Mouse (Mus musculus) lung, postnatal 0 days (tissue): Measurements from ENCODE around the gene Matk. TPM values are rescaled to one million over a fixed set of nuclear protein-coding genes. Genes with fewer than 3 reads are reported as not detected.

Experiments used
- ATAC-seq: fragments of 200-750 bp; cut with Nextera tagmentation; 2 replicates; pipeline ENCODE4 v1.8.0; 2017; ENCODE audit warnings: moderate library complexity
- DNase-seq: peaks from one replicate; pipeline ENCODE4 v3.0.0-alpha.2; 2016; ENCODE audit warnings: low spot score
- H3K27ac ChIP-seq: fragments of 300-500 bp; sonication (generic); 2 replicates; pipeline ENCODE4 v1.5.1; 2014; ENCODE audit warnings: antibody characterized with exemption, mild to moderate bottlenecking, low read length, mixed read lengths
- H3K27me3 ChIP-seq: fragments of 300-500 bp; sonication (generic); replicated peaks from 2 replicates; pipeline ENCODE4 v1.6.1; 2014; ENCODE audit warnings: low read length, mixed read lengths; ENCODE audit not compliant: insufficient read depth
- H3K36me3 ChIP-seq: fragments of 300-500 bp; sonication (generic); 2 replicates; pipeline ENCODE4 v1.6.1; 2014; ENCODE audit warnings: low read length, mixed read lengths; ENCODE audit not compliant: insufficient read depth
- H3K4me1 ChIP-seq: fragments of 300-500 bp; sonication (generic); 2 replicates; pipeline ENCODE4 v1.6.1; 2014; ENCODE audit warnings: antibody characterized with exemption, low read depth, low read length, mixed read lengths; ENCODE audit not compliant: insufficient read depth
- H3K4me2 ChIP-seq: fragments of 300-500 bp; sonication (generic); replicated peaks from 2 replicates; pipeline ENCODE4 v1.6.1; 2014; ENCODE audit warnings: low read depth, mild to moderate bottlenecking, low read length, moderate library complexity, mixed read lengths
- H3K4me3 ChIP-seq: fragments of 300-500 bp; sonication (generic); 2 replicates; pipeline ENCODE4 v1.5.1; 2014; ENCODE audit warnings: low read depth, low read length
- H3K9ac ChIP-seq: fragments of 300-500 bp; sonication (generic); replicated peaks from 2 replicates; pipeline ENCODE4 v1.6.1; 2014; ENCODE audit warnings: low read depth, mild to moderate bottlenecking
- H3K9me3 ChIP-seq: fragments of 300-500 bp; sonication (generic); 2 replicates; pipeline ENCODE4 v1.6.1; 2016; ENCODE audit warnings: low read length, mixed read lengths
- CTCF ChIP-seq: IDR thresholded peaks from 2 replicates; pipeline ENCODE4 v1.5.1; 2016; ENCODE audit warnings: antibody characterized with exemption, mild to moderate bottlenecking
- EP300 ChIP-seq: IDR thresholded peaks from 2 replicates; pipeline ENCODE4 v1.6.1; 2016; ENCODE audit warnings: antibody characterized with exemption, mild to moderate bottlenecking, control low read depth
- WGBS: fragments of 180-500 bp; shearing (Covaris S2); extraction: QIAGEN DNeasy Blood & Tissue Kit; methylation state at CpG from one replicate; pipeline ENCODE4 v1.1.7; 2014; 5-methylcytosine and 5-hydroxymethylcytosine counted together
- polyA plus RNA-seq: library from polyadenylated mRNA; unstranded; fragments of >200 nt; fragmentation: Nextera tagmentation; extraction: Ambion mirVana; gene quantifications from 2 replicates; pipeline ENCODE4 v1.2.1, GENCODE M21; 2015

Matk gene
- 1.5 and 1.6 TPM in 2 replicates for polyA plus RNA-seq

DNA sequence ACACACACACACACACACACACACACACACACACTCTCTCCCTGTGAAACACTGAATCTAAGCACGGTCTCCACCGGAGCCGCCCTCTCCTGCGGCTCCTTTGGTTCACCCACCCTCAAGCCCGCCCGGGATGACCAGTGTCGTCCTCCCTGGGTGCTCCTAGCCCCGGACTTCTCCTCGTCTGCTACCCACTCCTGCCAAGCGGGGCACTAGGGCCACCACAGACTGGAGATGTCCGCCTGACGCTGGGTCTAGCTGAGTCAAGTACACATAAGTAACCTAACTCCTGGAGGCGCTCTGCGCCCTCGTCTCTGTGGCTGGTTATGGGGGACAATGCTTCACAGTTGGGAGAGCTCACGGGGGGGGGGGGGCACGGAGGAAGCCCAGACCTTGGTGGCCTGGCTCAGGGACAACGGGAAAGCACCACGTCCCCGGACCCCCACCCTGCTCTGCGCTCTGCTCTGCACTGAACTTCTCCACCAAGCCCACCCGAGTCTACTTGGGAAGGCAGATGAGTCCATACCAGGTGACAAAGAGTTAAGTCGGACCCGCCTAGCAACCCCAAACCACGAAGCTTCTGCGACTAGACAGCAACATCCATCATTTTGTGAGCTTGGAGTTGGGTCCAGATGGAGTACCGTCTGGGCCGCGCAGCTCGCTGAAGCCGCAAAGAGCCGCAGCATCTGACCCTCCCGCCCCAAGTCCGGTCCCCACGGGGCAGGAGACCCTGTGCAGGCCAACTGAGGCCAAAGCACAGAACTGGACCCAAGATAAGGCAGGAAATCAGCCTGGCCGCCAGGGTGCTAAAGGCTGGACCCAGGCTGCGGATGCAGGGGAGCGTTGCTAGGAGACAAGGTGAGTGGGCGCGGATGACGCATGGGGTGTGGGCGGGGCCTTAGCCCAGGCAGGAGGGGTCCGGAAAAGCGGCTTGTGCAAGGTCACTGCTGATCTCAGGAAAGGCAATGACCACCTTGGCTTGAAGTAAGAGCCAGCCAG lies at the start of gene Matk:
Gene Matk (plus strand): TSS at position 512 of the 996 bp plus-strand sequence.
- 12% methylated on average over 42 of the region's 44 CpGs for WGBS
- TF ChIP-seq CTCF: peak; percentile 21; the same call in 1 of the 2 replicates
- TF ChIP-seq EP300: no peak
- Histone ChIP-seq H3K27ac (no peak within 1 kb of the TSS), H3K9me3 (no peaks in the 10 kb centered on the region), H3K4me1 (no peaks in the 10 kb centered on the region; the same call in 1 of the 2 replicates), H3K36me3 (no peaks in the 10 kb centered on the region), H3K4me3 (no peak within 1 kb of the TSS), H3K27me3 (peaks cover 25% of the 10 kb centered on the region), H3K9ac (no peak within 1 kb of the TSS), H3K4me2 (no peak within 1 kb of the TSS)
- DNase-seq (peak; percentile 39), ATAC-seq (0 out of 2 replicates have a peak, but pooled peaks have one; percentile 16)

DNA sequence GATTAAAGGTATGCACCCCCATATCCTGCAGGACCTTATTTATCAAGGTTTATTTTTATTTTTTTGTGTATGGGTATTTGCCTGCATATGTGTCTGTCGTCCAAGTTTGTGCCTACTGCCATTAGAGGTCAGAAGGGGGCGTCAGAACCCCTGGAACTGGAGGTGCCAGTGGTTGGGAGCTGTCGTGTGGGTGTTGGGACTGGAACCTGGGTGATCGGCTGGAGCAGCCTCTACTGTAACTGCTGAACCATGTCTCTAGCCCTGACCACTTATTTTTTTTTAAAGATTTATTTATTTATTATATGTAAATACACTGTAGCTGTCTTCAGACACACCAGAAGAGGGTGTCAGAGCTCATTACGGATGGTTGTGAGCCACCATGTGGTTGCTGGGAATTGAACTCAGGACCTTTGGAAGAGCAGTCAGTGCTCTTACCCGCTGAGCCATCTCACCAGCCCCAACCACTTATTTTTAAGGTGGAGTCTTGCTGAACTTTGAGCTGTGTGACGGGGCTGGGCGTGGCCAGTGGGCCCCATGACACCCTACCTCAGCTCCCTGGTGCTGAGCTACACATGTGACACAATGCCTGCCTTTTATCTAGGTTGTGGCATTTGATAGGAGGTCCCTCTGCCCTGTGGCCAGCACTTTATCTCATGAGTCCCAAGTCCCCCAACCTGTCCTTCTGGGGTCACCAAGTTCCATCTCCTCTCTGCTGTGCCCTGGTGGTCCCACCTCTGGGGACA lies 49.6 kb upstream of the Matk start:
- Histone ChIP-seq H3K36me3 (no peaks in the 10 kb centered on the region), H3K4me1 (no peaks in the 10 kb centered on the region), H3K4me2 (no peak overlapping the region), H3K9me3 (no peaks in the 10 kb centered on the region), H3K9ac (no peak overlapping the region), H3K27ac (no peak overlapping the region), H3K27me3 (no peaks in the 10 kb centered on the region), H3K4me3 (no peak overlapping the region)
- DNase-seq (no peak), ATAC-seq (no peak)
- 58% methylated on average over 8 of the region's 8 CpGs for WGBS
- TF ChIP-seq EP300: no peak
- no peak for TF ChIP-seq CTCF

DNA sequence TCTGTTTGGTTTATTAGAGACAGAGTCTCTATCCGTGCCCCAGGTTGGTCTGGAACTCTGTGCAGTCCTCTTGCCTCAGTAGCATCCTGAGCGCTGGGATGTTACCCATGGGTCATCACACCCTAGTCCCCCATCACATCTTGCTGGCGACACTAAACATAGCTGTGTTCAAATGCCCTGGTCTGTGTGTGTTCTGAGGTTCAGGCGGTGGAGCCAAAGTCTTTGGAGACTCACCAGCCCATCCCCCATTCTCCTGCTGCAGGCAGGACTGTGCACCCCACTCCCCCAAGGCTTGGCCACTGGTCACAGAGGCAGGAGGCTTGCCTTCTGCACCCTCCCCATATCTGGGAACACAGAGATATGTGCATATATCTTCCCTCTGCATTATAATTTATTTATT lies 48.6 kb upstream of the Matk start:
- TF ChIP-seq EP300: no peak
- TF ChIP-seq CTCF: no peak
- Histone ChIP-seq H3K9ac (no peak overlapping the region), H3K9me3 (no peaks in the 10 kb centered on the region), H3K27ac (no peak overlapping the region), H3K4me1 (no peaks in the 10 kb centered on the region), H3K27me3 (no peaks in the 10 kb centered on the region), H3K4me2 (no peak overlapping the region), H3K36me3 (no peaks in the 10 kb centered on the region), H3K4me3 (no peak overlapping the region)
- WGBS: 65% methylated on average over 4 of the region's 4 CpGs
- ATAC-seq (no peak), DNase-seq (no peak)

DNA sequence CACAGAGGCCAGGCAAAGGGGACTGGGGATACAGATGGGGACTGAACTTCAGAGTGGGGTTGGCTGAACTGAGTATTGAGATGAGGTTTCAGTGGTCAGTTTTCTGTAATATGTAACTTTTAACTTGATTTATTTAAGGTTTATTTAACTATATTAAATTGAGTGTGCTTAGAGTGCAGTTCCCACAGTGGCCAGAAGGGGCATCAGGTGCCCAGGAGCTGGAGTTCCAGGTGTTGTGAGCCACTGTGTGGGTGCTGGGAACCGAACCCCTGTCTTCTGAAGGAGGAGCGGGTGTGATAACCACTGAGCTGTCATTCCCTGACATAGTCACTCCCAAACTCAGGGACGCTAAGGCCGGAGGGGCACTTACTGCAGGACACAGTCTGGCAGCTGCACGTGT lies 42.6 kb upstream of the Matk start:
- H3K4me2 ChIP-seq: no peak overlapping the region
- no peak for ATAC-seq
- TF ChIP-seq EP300: no peak
- peak; percentile 29 for TF ChIP-seq CTCF
- no peak overlapping the region for H3K4me3 ChIP-seq
- H3K9ac ChIP-seq: no peak overlapping the region
- DNase-seq: no peak
- no peaks in the 10 kb centered on the region for H3K4me1 ChIP-seq
- H3K36me3 ChIP-seq: no peaks in the 10 kb centered on the region
- H3K27me3 ChIP-seq: no peaks in the 10 kb centered on the region
- WGBS: 93% methylated on average over 5 of the region's 5 CpGs
- H3K9me3 ChIP-seq: no peaks in the 10 kb centered on the region
- no peak overlapping the region for H3K27ac ChIP-seq

DNA sequence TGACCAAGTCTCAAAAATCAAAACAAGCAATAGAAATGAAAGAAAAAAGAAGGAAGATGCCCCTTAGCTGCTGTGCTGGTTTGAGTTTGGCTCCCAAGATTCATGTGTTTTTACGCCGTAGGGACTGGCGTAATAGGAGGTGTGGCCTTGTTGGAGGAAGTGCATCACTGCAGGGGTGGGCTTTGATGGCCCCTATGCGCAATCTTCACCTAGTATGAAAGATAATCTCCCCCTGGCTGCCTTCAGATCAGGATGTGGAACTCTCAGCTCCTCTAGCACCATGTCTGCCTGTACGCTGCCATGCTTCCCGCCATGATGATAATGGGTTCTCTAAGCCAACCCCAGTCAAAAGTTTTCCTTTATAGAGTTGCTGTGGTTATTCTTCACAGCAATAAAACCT lies 36.5 kb upstream of the Matk start:
- WGBS: 81% methylated on average over 6 of the region's 6 CpGs
- H3K36me3 ChIP-seq: no peaks in the 10 kb centered on the region
- H3K4me2 ChIP-seq: no peak overlapping the region
- H3K27ac ChIP-seq: no peak overlapping the region
- DNase-seq (no peak), ATAC-seq (no peak)
- no peaks in the 10 kb centered on the region for H3K27me3 ChIP-seq
- no peaks in the 10 kb centered on the region for H3K9me3 ChIP-seq
- H3K4me3 ChIP-seq: no peak overlapping the region
- no peak for TF ChIP-seq CTCF
- no peak for TF ChIP-seq EP300
- no peak overlapping the region for H3K9ac ChIP-seq
- no peaks in the 10 kb centered on the region for H3K4me1 ChIP-seq

DNA sequence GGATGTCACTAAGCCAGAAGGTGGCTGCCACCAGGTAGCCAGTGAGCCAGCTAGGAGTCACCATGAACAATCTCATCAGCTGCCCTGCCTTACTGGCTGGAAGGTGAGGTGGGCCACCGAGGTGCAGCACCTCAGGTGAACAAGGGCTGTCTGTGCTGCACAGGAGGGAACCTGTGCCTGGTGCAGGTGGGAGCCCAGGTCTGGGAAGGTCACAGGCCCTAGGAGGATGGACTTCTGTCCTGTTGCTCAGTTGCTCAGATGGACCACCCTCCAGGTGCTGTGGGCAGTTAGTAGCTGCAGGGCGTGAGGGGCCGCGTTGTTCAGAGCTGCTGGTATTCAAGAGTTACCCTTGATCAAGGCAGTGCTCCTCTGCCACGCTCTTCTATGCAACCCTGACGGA lies 35.9 kb upstream of the Matk start:
- Histone ChIP-seq H3K9ac (no peak overlapping the region), H3K27ac (no peak overlapping the region), H3K4me3 (no peak overlapping the region), H3K36me3 (no peaks in the 10 kb centered on the region), H3K9me3 (no peaks in the 10 kb centered on the region), H3K4me1 (no peaks in the 10 kb centered on the region), H3K4me2 (no peak overlapping the region), H3K27me3 (no peaks in the 10 kb centered on the region)
- TF ChIP-seq EP300 (no peak), CTCF (no peak)
- ATAC-seq (no peak), DNase-seq (no peak)
- 80% methylated on average over 6 of the region's 6 CpGs for WGBS
